Mouse (Mus musculus) heart, postnatal 0 days (tissue): ENCODE data around the gene Kcnk1.

Experiments
- CTCF ChIP-seq: IDR thresholded peaks from 2 replicates; pipeline ENCODE4 v1.5.1; 2016; ENCODE audit warnings: antibody characterized with exemption, control low read depth, low read depth
- EP300 ChIP-seq: IDR thresholded peaks from 2 replicates; pipeline ENCODE4 v1.6.1; 2016; ENCODE audit warnings: antibody characterized with exemption, low read depth

DNA sequence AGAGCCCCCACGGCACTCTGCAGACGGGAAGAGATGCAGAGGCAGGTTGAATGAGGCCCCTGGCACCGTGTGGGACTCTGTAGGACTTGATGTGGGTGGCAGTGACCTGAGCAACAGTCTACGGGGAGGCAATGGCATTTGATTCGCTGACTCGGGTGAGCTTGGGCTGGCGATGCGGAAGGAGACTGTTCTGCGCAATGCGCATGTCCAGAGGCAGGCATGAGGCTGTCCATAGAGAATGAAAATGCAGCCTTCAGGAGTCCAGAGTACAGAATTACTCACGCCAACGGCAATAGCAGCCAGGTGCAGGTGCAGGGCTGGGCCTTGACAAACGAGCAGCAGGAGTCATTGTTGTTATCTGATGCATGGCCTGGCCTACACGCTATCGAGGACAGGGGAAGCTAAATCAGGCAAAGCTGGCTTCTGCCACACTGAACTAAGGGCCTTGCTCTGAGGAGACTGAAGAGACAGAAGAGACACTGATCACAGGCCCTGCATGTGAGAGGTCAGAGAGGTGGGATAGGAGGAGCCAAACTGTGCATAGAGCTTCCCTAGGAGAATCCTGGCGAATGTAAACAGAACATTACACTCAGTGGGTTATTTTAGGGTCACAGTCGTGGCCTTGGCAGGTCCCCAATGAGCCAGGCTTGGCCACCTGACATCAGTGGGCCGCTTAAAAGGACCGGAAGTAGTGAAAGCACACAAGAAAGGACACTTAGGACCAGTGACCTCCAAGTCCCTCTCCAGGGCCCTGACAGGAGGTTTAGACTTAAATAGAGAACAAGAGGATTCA lies 12.8 kb downstream of the Kcnk1 start:
- no peak for TF ChIP-seq EP300
- TF ChIP-seq CTCF, result no peak
